Mouse (Mus musculus): ENCODE data around the gene Slfn8. TPM values are rescaled to one million over a fixed set of nuclear protein-coding genes. Genes with fewer than 3 reads are reported as not detected.

Gene Slfn8
- total RNA-seq, 2 experiments from 2014 or later: 0.56 to 1.5 TPM

Small RNA genes lying within 50 kb of the gene (microRNA-seq; reads per million reads assigned to microRNA genes)
- gene Gm27598 (ENCODE audit: borderline number of aligned reads in 2 of 2) (0 reads per million in 2 experiments), gene Mir7679 (ENCODE audit: borderline number of aligned reads in 2 of 2) (0 reads per million in 2 experiments)

Other genes with a start within 250 kb of the Slfn8 start
- gene Lig3, start 239.7 kb downstream of the Slfn8 start, total RNA-seq (2021): 10 to 100 TPM; 18.1 to 18.9 TPM
- 1 to 10 TPM; 5.6 to 6.6 TPM for gene Rffl, start 149.6 kb downstream of the Slfn8 start, total RNA-seq (2021)
- gene Rad51d, start 130.2 kb downstream of the Slfn8 start, total RNA-seq (2021): 10 to 100 TPM in 1 of 2 experiments, 1 to 10 TPM in 1; 9.0 to 10.6 TPM
- not detected for gene Fndc8, start 128.7 kb downstream of the Slfn8 start, total RNA-seq (2021)
- 10 to 100 TPM; 11.3 to 13.3 TPM for gene Nle1, start 112.4 kb downstream of the Slfn8 start, total RNA-seq (2021)
- 100 to 1,000 TPM; 182 to 201 TPM for gene Unc45b, start 110.3 kb downstream of the Slfn8 start, total RNA-seq (2021)
- gene Slfn5, start 69.5 kb downstream of the Slfn8 start, total RNA-seq (2021): 10 to 100 TPM; 62.8 to 83.5 TPM
- 1 to 10 TPM in 1 of 2 experiments, under 1 TPM in 1; 0.92 to 1.4 TPM for gene Slfn9, start 29.0 kb downstream of the Slfn8 start, total RNA-seq (2021)
- gene Slfn2, start 44.3 kb upstream of the Slfn8 start, total RNA-seq (2021): 1 to 10 TPM; 3.9 to 6.2 TPM
- gene Slfn1, start 96.0 kb upstream of the Slfn8 start, total RNA-seq (2021): under 1 TPM; 0.17 to 0.41 TPM
- under 1 TPM; 0.17 to 0.19 TPM for gene Slfn4, start 154.4 kb upstream of the Slfn8 start, total RNA-seq (2021)
- gene Slfn3, start 170.5 kb upstream of the Slfn8 start, total RNA-seq (2021): 1 to 10 TPM; 3.1 to 4.1 TPM